Mouse (Mus musculus) cerebellum, adult 9-11 months (tissue): ENCODE measurements at regions not wholly inside any gene's neighbourhood (a gene's known extent, or its start where the extent isn't known, plus 50 kb on each side); places are given as distances from the start of the nearest gene placed in this dataset.

Experiments used
- DNase-seq: peaks from one replicate; pipeline ENCODE4 v3.0.0; 2022

DNA sequence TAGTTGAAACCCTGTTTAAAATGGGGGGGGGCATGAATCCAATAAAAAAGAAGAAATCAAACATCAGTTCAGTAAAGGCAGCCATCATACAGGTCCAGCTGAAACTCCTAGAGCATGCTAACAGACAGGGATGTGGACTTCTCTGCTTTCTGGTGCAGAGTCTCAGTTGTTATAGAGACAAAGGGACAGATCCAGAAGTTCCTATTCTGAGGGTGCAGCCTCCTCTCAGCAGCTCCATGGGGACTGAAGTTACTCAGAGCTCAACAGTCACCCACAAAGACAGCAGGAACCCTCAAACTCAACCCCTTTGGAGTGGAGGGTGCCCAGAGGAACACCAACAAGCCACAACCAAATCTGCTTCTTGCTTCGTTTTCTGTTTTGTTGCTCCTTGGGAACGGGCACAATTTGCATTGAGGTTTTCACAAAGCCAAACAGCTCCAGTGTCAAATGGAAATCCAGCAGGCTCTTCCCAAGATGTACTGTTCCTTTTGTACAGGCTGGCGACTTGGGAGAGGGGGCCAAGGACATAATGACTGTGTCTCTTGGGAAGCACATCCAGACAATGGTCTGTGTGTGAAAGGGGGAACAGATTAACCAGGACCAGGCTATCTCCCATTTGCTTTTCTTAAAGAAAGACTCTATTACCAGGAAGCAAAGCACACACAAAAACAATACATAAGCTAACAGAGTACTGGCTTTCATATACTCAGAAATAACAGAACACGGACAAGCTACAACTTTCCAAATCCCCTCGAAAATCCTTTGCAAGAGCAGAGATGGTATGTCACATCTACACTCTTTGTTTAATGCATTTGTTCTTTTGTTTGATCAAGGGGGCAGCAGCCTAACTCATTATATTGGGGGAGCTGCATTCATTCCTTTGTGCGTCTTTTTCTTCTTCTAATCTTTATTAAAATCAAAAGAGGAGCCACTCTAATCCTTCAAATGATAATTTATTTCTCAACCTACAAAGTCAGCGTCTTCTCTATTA, 332.6 kb upstream of the Zfp462 start:
- no peak for DNase-seq

- no peak for DNase-seq
These were observed 331.8 kb upstream of the Zfp462 start for GRCm38 (mm10) chr4:54613076-54613475.

- no peak for DNase-seq
These were observed 331.2 kb upstream of the Zfp462 start for GRCm38 (mm10) chr4:54613611-54614010.

GRCm38 (mm10) chr4:54615886-54616285, 329.0 kb upstream of the Zfp462 start:
- no peak for DNase-seq

- no peak for DNase-seq
These were observed 320.6 kb upstream of the Zfp462 start for GRCm38 (mm10) chr4:54624024-54624873.

GRCm38 (mm10) chr4:54636986-54637641, 307.7 kb upstream of the Zfp462 start:
- DNase-seq = peak; percentile 10

- no peak for DNase-seq
These were observed 298.8 kb upstream of the Zfp462 start for GRCm38 (mm10) chr4:54646033-54646432.

GRCm38 (mm10) chr4:54646459-54646858, 298.4 kb upstream of the Zfp462 start:
- DNase-seq = no peak

- no peak for DNase-seq
These were observed 296.6 kb upstream of the Zfp462 start for GRCm38 (mm10) chr4:54648254-54648653.

DNA sequence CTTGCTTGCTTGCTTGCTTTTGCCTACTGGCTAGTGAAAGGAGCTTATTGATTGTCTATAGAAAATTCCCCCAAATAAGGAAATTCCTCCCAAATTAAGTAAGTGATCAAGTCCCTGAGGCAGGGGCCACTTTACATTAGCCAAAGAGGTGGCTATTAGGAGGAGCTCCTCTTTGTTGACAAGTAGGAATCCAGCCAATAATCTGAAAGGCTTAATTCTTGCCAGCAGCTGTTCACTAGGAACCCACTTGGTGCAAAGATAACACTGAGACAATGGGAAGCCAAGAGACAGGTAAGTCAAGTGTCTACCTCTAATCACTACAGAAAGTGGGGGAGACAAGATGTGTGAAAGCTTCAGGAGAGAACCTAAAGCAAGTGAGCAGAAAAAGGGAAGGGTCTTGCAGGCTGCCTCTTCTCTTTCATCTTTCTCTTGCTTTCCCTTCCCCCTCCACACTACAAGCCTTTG, 293.2 kb upstream of the Zfp462 start:
- no peak for DNase-seq

DNA sequence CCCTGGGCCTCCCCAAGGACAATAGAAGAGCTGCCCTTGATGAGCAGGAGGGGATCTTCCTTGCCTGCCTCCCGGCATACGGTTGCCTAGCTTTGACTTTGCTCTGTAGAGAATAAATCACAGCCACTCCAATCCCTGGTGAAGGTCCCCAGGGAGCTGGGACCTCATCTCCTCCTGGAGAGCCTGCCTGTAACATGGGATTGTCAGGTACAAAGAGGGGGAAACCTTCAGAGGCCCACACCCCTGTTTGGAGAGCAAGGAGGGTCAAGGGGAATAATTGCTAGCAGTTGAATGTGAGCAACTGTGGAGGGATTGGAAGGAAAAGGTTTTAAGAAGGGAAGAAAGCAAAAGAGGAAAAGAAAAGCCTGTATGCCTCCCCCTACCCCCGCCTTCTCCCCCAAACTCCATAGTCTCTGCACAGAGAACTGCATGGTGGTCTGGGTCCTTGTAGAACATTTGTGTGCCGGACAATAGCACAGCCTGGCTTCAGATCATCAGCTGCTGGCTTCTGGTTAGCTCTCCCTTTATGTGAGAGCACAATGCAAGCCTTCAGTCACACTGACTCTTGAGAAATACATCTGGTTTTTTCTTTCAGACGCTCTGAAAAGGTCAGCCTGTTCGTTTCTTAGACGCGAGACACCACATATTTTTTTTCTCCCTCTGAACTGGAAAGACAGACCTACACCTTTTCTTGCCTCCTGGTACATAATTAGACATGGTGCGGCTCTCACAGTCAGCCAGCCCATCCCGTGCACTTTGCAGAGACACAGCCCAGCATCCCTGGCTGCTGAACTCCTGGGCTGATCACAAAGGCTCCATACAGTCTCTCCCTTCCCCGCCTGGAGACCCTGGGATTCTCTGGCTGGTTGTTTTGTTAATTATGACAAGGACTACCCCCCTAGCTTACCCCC, 292.5 kb upstream of the Zfp462 start:
- no peak for DNase-seq

- DNase-seq = no peak
These were observed 291.6 kb upstream of the Zfp462 start for GRCm38 (mm10) chr4:54653097-54653776.
